23 mouse cellular contexts compared by ENCODE assay signal in the genomic region with DNA sequence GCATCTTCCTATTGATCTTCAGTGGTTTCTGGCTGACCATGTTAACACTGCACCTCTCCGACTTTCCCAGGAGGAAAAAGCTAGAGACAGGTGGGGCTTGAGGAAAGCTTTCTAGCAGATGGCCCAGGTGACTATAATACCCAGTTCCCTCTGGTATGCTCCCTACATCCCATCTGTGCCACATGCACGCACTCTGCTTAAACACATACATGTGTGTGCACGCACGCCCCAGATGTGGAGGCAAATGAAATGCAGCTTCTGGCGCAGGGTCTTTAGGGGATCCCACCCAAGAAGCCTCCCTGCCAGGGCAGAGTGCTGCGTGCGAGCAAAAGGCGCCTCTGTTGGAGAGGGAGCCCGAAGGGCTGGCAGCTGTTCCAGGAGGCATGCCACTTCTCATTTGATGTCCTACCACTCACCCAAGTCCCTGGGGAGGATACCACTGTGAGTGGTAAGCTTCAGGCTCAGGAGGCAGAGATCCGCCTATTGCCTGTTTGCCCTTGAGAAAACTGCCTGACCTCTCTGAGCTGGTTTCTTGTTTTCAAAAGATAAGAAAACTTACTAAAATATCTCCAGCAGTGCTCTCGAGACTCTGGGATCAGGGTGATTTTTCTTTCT. TPM values are rescaled to one million over a fixed set of nuclear protein-coding genes. Genes with fewer than 3 reads are reported as not detected.
DNase-seq lines count a peak whose midpoint lies in the region; ATAC-seq and TF ChIP-seq lines count a peak whose summit lies in the region.
"Had no signal": no experiment of that assay in that cellular context is flagged by ENCODE, and none has a peak within 500 bp of the region (broad histone marks: within the 10 kb centered on the region; RNA-seq: fewer than 3 reads in every experiment).

No protein-coding gene starts in this region.

- peak; percentile 49 to 55 for DNase-seq in spleen, adult 2 months (ENCODE audit: low read depth in 1 of 2, low spot score in 2 of 2)
- no peak for DNase-seq in spleen, postnatal 14 days (ENCODE audit: low spot score in 2 of 2)
- DNase-seq in limb, embryonic 10.5 days (ENCODE audit: low spot score), result peak; percentile 47
- peak; percentile 12 for DNase-seq in retina, postnatal 1 day
- no peak for DNase-seq in gastrocnemius, postnatal 25 days
- DNase-seq in cerebellum, adult 9-10 months, result no peak
- DNase-seq: adrenal gland, postnatal 25 days; cerebellum, adult 9-11 months; gastrocnemius, postnatal 10 days; heart, adult 11 months; kidney, adult 18-20 months; kidney, postnatal 4 days; thymus, postnatal 14 days had no signal

- no peak overlapping the region for H3K27ac ChIP-seq in spleen, adult 2 months (ENCODE audit: insufficient read depth, low read length)
- H3K27ac ChIP-seq in embryonic facial prominence, embryonic 12.5 days, result no peak overlapping the region
- H3K27ac ChIP-seq in limb, embryonic 10.5 days, result no peak overlapping the region
- no peak overlapping the region for H3K27ac ChIP-seq in midbrain, embryonic 16.5 days (ENCODE audit: low read length)
- H3K27ac ChIP-seq: embryonic facial prominence, embryonic 15.5 days; forebrain, embryonic 15.5 days; left cerebral cortex, adult 2 months; limb, embryonic 15.5 days; liver, embryonic 14.5 days; macrophage; midbrain, embryonic 10.5 days had no signal

- no peak for TF ChIP-seq CTCF in spleen, adult 2 months (IDR thresholded peaks at IDR 0.05; ENCODE audit: extremely low read depth, insufficient read depth, insufficient read length, insufficient replicate concordance)

- 0 out of 2 replicates have a peak, but pooled peaks cover 3% of the 10 kb centered on the region for H3K36me3 ChIP-seq in spleen, adult 2 months (ENCODE audit: control insufficient read depth, insufficient read depth, low read length)
- H3K36me3 ChIP-seq in embryonic facial prominence, embryonic 12.5 days, result no peaks in the 10 kb centered on the region
- no peaks in the 10 kb centered on the region for H3K36me3 ChIP-seq in limb, embryonic 10.5 days
- H3K36me3 ChIP-seq in midbrain, embryonic 16.5 days (ENCODE audit: control insufficient read depth, insufficient read depth, low read length), result no peaks in the 10 kb centered on the region
- H3K36me3 ChIP-seq: embryonic facial prominence, embryonic 15.5 days; forebrain, embryonic 15.5 days; limb, embryonic 15.5 days; midbrain, embryonic 10.5 days had no signal

- 0 out of 2 replicates have a peak, but pooled peaks have one; percentile 50 for ATAC-seq in embryonic facial prominence, embryonic 12.5 days (ENCODE audit: insufficient number of reproducible peaks, insufficient read depth, low FRiP score, low TSS enrichment)
- ATAC-seq in midbrain, embryonic 16.5 days, result no peak
- ATAC-seq: forebrain, embryonic 15.5 days had no signal

- H3K4me2 ChIP-seq in embryonic facial prominence, embryonic 12.5 days (replicated peaks), result no peak overlapping the region
- no peak overlapping the region for H3K4me2 ChIP-seq in midbrain, embryonic 16.5 days (ENCODE audit: low read length)
- H3K4me2 ChIP-seq: embryonic facial prominence, embryonic 15.5 days; forebrain, embryonic 15.5 days; heart, embryonic 11.5 days; limb, embryonic 15.5 days had no signal

- WGBS in spleen, adult 2 months, result 55% methylated on average over 11 of the region's 11 CpGs
- WGBS in embryonic facial prominence, embryonic 12.5 days, result 49% methylated on average over 11 of the region's 11 CpGs
- 78% methylated on average over 11 of the region's 11 CpGs for WGBS in limb, embryonic 10.5 days
- WGBS in midbrain, embryonic 16.5 days, result 68% methylated on average over 11 of the region's 11 CpGs

- H3K9ac ChIP-seq in embryonic facial prominence, embryonic 12.5 days, result no peak overlapping the region
- no peak overlapping the region for H3K9ac ChIP-seq in midbrain, embryonic 16.5 days (ENCODE audit: low read depth, low read length)
- H3K9ac ChIP-seq: embryonic facial prominence, embryonic 15.5 days; forebrain, embryonic 15.5 days; limb, embryonic 15.5 days; liver, embryonic 14.5 days had no signal

- H3K4me3 ChIP-seq in spleen, adult 2 months (ENCODE audit: extremely low read depth, insufficient read depth, insufficient read length), result no peak overlapping the region
- H3K4me3 ChIP-seq in embryonic facial prominence, embryonic 12.5 days, result no peak overlapping the region
- no peak overlapping the region for H3K4me3 ChIP-seq in limb, embryonic 10.5 days
- no peak overlapping the region for H3K4me3 ChIP-seq in midbrain, embryonic 16.5 days (ENCODE audit: low read depth, low read length)
- H3K4me3 ChIP-seq: embryonic facial prominence, embryonic 15.5 days; forebrain, embryonic 15.5 days; left cerebral cortex, adult 2 months; limb, embryonic 15.5 days; midbrain, embryonic 10.5 days had no signal

- TF ChIP-seq POLR2A in spleen, adult 2 months (IDR thresholded peaks at IDR 0.05; ENCODE audit: low read depth, low read length), result no peak

- H3K9me3 ChIP-seq in embryonic facial prominence, embryonic 12.5 days, result no peaks in the 10 kb centered on the region
- no peaks in the 10 kb centered on the region for H3K9me3 ChIP-seq in limb, embryonic 10.5 days (replicated peaks)
- H3K9me3 ChIP-seq in midbrain, embryonic 16.5 days (replicated peaks; ENCODE audit: control insufficient read depth, low read length, poor library complexity, severe bottlenecking), result no peaks in the 10 kb centered on the region
- H3K9me3 ChIP-seq: embryonic facial prominence, embryonic 15.5 days; forebrain, embryonic 15.5 days; limb, embryonic 15.5 days; midbrain, embryonic 10.5 days had no signal

- peaks cover 46% of the 10 kb centered on the region; the same call in 1 of the 2 replicates for H3K4me1 ChIP-seq in spleen, adult 2 months (ENCODE audit: control insufficient read depth, insufficient read depth, insufficient read length)
- H3K4me1 ChIP-seq in embryonic facial prominence, embryonic 12.5 days, result peaks cover 21% of the 10 kb centered on the region
- H3K4me1 ChIP-seq in limb, embryonic 10.5 days, result peaks cover 44% of the 10 kb centered on the region
- no peaks in the 10 kb centered on the region for H3K4me1 ChIP-seq in midbrain, embryonic 16.5 days (ENCODE audit: control insufficient read depth, insufficient read depth, low read length)
- H3K4me1 ChIP-seq: forebrain, embryonic 15.5 days had no signal

- no peaks in the 10 kb centered on the region for H3K27me3 ChIP-seq in spleen, adult 2 months (ENCODE audit: control insufficient read depth, insufficient read depth, low read length)
- H3K27me3 ChIP-seq in embryonic facial prominence, embryonic 12.5 days, result peaks cover 7% of the 10 kb centered on the region; the same call in 1 of the 2 replicates
- peaks cover 32% of the 10 kb centered on the region; the same call in 1 of the 2 replicates for H3K27me3 ChIP-seq in limb, embryonic 10.5 days (ENCODE audit: low read depth, poor library complexity, severe bottlenecking)
- no peaks in the 10 kb centered on the region for H3K27me3 ChIP-seq in midbrain, embryonic 16.5 days (ENCODE audit: control insufficient read depth, insufficient read depth, low read depth, low read length)
- H3K27me3 ChIP-seq: forebrain, embryonic 15.5 days had no signal

RNA-seq across cellular contexts. Expression of a gene that starts 20.4 kb away (rescaled TPM):
- polyA plus RNA-seq in spleen, adult 2 months (2012; rRNA removed), result 64.4 and 72.8 TPM in 2 replicates
- polyA plus RNA-seq in embryonic facial prominence, embryonic 12.5 days (2016; fragmentation: Nextera tagmentation; extraction: Ambion mirVana), result 1.8 and 2.2 TPM in 2 replicates
- polyA plus RNA-seq in limb, embryonic 10.5 days (2016; fragmentation: Nextera tagmentation; extraction: Ambion mirVana), result not detected in 2 replicates
- 1 to 10 TPM in 1 of 2 experiments, under 1 TPM in 1; 0.46 to 1.3 TPM for total RNA-seq in gastrocnemius, postnatal 25 days (2021)
- 2.8 and 4.9 TPM in 2 replicates for polyA plus RNA-seq in midbrain, embryonic 16.5 days (2015; fragmentation: Nextera tagmentation; extraction: Ambion mirVana)

RNA-seq across cellular contexts. Expression of a gene that starts 27.3 kb away (rescaled TPM):
- 3.7 and 4.7 TPM in 2 replicates for polyA plus RNA-seq in spleen, adult 2 months (2012; rRNA removed)
- polyA plus RNA-seq in embryonic facial prominence, embryonic 12.5 days (2016; fragmentation: Nextera tagmentation; extraction: Ambion mirVana), result 1.7 and 2.3 TPM in 2 replicates
- 0.50 and 0.60 TPM in 2 replicates for polyA plus RNA-seq in limb, embryonic 10.5 days (2016; fragmentation: Nextera tagmentation; extraction: Ambion mirVana)
- 1 to 10 TPM in 1 of 2 experiments, under 1 TPM in 1; 0.91 to 1.3 TPM for total RNA-seq in gastrocnemius, postnatal 25 days (2021)
- polyA plus RNA-seq in midbrain, embryonic 16.5 days (2015; fragmentation: Nextera tagmentation; extraction: Ambion mirVana), result 1.4 and 2.0 TPM in 2 replicates

Comparison
In these comparisons a context has a peak if more than half of its experiments do, and no peak if none do; other contexts are left out.
1. DNase-seq: peak in spleen, adult 2 months (2 of 2), limb, embryonic 10.5 days (single experiment) and retina, postnatal 1 day (single experiment); none in spleen, postnatal 14 days (0 of 2), gastrocnemius, postnatal 25 days (single experiment) and cerebellum, adult 9-10 months (single experiment).
2. RNA of a gene that starts 20.4 kb away (polyA plus RNA-seq): 64.4 to 72.8 TPM in spleen, adult 2 months; 2.8 to 4.9 TPM in midbrain, embryonic 16.5 days, 1.8 to 2.2 TPM in embryonic facial prominence, embryonic 12.5 days and not detected in limb, embryonic 10.5 days; every median in the first group is over 10 times any median in the second.